Mouse (Mus musculus) right cerebral cortex, postnatal 36 days (tissue): Measurements from ENCODE around the gene Ssrp1.

Source experiments
- DNase-seq, 2 experiments: peaks; one replicate each; pipeline ENCODE4 v3.0.0; 2022; ENCODE audit warnings: low spot score in 2 of 2, mixed read lengths in 1 of 2

Gene Ssrp1

GRCm38 (mm10) chr2:85073751-85074150 is 36.7 kb downstream of the Ssrp1 start:
- no peak for DNase-seq

- DNase-seq, result no peak
These were observed 51.9 kb downstream of the Ssrp1 start for GRCm38 (mm10) chr2:85088716-85089646.

- DNase-seq, result no peak
These were observed 54.3 kb downstream of the Ssrp1 start for GRCm38 (mm10) chr2:85091325-85091724.

- DNase-seq, result no peak
These were observed 56.3 kb downstream of the Ssrp1 start for GRCm38 (mm10) chr2:85093376-85093775.

- DNase-seq, result no peak
These were observed 58.9 kb downstream of the Ssrp1 start for GRCm38 (mm10) chr2:85095906-85096305.
